Mouse (Mus musculus) spleen, embryonic (tissue): Measurements from ENCODE around the gene Gstp2.

Experiments used
- CTCF ChIA-PET: fragments of 350-600 bp; sonication (Branson Sonifier 250); formaldehyde crosslinking; loops from one replicate; lab custom pipeline; 2022; lab: Charles Lee

The Gstp2 gene

GRCm38 (mm10) chr19:4015635-4016034 is 30.2 kb downstream of the Gstp2 start:
- CTCF ChIA-PET, result interaction anchor here (0.6 kb wide), 1 partner anchor 28 kb away, joined by 3 read pairs; no protein-coding TSS in a partner anchor

- CTCF ChIA-PET, result no interaction called here
These were observed 31.0 kb downstream of the Gstp2 start for GRCm38 (mm10) chr19:4014802-4015201.

- CTCF ChIA-PET, result no interaction called here
These were observed 32.8 kb downstream of the Gstp2 start for GRCm38 (mm10) chr19:4013066-4013465.

- CTCF ChIA-PET, result interaction anchor here (0.7 kb wide), 1 partner anchor 216 kb away, joined by 3 read pairs; no protein-coding TSS in a partner anchor
These were observed 33.3 kb downstream of the Gstp2 start, which contains the start of gene Ndufv1 for GRCm38 (mm10) chr19:4012432-4013022. Ndufv1 (minus strand) TSS chr19:4012806.

GRCm38 (mm10) chr19:4011086-4011485 is 34.7 kb downstream of the Gstp2 start:
- CTCF ChIA-PET, result interaction anchor here (1.5 kb wide), 1 partner anchor 11 kb away, joined by 7 read pairs; the partner anchor contains the start of genes Gm49405 and Nudt8

GRCm38 (mm10) chr19:4005971-4006370 is 39.9 kb downstream of the Gstp2 start:
- CTCF ChIA-PET, result no interaction called here

- CTCF ChIA-PET, result no interaction called here
These were observed 40.7 kb downstream of the Gstp2 start for GRCm38 (mm10) chr19:4005091-4005490.

GRCm38 (mm10) chr19:4004331-4004730 is 41.5 kb downstream of the Gstp2 start:
- CTCF ChIA-PET, result interaction anchor here (0.5 kb wide), 1 partner anchor 11 kb away, joined by 3 read pairs; no protein-coding TSS in a partner anchor

GRCm38 (mm10) chr19:4003641-4004040 is 42.2 kb downstream of the Gstp2 start:
- CTCF ChIA-PET, result no interaction called here

- CTCF ChIA-PET, result no interaction called here
These were observed 42.7 kb downstream of the Gstp2 start, which contains the start of gene Doc2g for GRCm38 (mm10) chr19:4003112-4003511. Doc2g (plus strand) TSS chr19:4003313.

- CTCF ChIA-PET, result interaction anchor here (0.6 kb wide), 1 partner anchor 179 kb away, joined by 4 read pairs; no protein-coding TSS in a partner anchor
These were observed 44.1 kb downstream of the Gstp2 start for GRCm38 (mm10) chr19:4001752-4002151.

GRCm38 (mm10) chr19:4000949-4001525 is 44.8 kb downstream of the Gstp2 start:
- CTCF ChIA-PET, result interaction anchor here (0.6 to 1.4 kb wide), 3 partner anchors 10 to 180 kb away, joined by 4 to 7 read pairs (median 4); no protein-coding TSS in a partner anchor

GRCm38 (mm10) chr19:4000119-4000900 is 45.5 kb downstream of the Gstp2 start, which contains the start of the genes Nudt8 and Gm49405:
Nudt8 (plus strand) TSS chr19:4000580.
Gm49405 (plus strand) TSS chr19:4000626.
- CTCF ChIA-PET, result interaction anchor here (0.6 to 1.4 kb wide), 5 partner anchors 11 to 295 kb away, joined by 3 to 12 read pairs (median 4); no protein-coding TSS in a partner anchor

- CTCF ChIA-PET, result no interaction called here
These were observed 46.6 kb downstream of the Gstp2 start for GRCm38 (mm10) chr19:3999121-3999730.

GRCm38 (mm10) chr19:3998335-3998734 is 47.5 kb downstream of the Gstp2 start:
- CTCF ChIA-PET, result no interaction called here

- CTCF ChIA-PET, result no interaction called here
These were observed 48.6 kb downstream of the Gstp2 start for GRCm38 (mm10) chr19:3997231-3997630.

- CTCF ChIA-PET, result no interaction called here
These were observed 49.1 kb downstream of the Gstp2 start for GRCm38 (mm10) chr19:3996747-3997146.

GRCm38 (mm10) chr19:3996106-3996505 is 49.7 kb downstream of the Gstp2 start:
- CTCF ChIA-PET, result interaction anchor here (1.1 kb wide), 1 partner anchor 10 kb away, joined by 3 read pairs; the partner anchor contains the start of gene Acy3

GRCm38 (mm10) chr19:3995505-3995904 is 50.3 kb downstream of the Gstp2 start:
- CTCF ChIA-PET, result interaction anchor here (0.7 to 1.1 kb wide), 2 partner anchors 9 to 91 kb away, joined by 3 to 7 read pairs; partner anchors contain the start of gene Acy3

GRCm38 (mm10) chr19:3994932-3995331 is 50.9 kb downstream of the Gstp2 start:
- CTCF ChIA-PET, result interaction anchor here (0.7 kb wide), 1 partner anchor 90 kb away, joined by 7 read pairs; no protein-coding TSS in a partner anchor

- CTCF ChIA-PET, result no interaction called here
These were observed 53.4 kb downstream of the Gstp2 start, which contains the start of gene Tbx10 for GRCm38 (mm10) chr19:3992416-3992815. Tbx10 (plus strand) TSS chr19:3992752.
